Mouse (Mus musculus) adrenal gland, postnatal 25 days (tissue): ENCODE measurements around the gene Ing1. TPM values are rescaled to one million over a fixed set of nuclear protein-coding genes. Genes with fewer than 3 reads are reported as not detected.
A peak's percentile ranks its signal among the peaks of the same experiment; 100 is the strongest.
"Not testable (repeated sequence)": the region's sequence is repeated elsewhere in the genome, so short reads cannot be mapped to it uniquely, and the experiment has no call there.

Source experiments
- DNase-seq: peaks from one replicate; pipeline ENCODE4 v3.0.0; 2021; ENCODE audit warnings: mixed read lengths
- total RNA-seq: library from RNA; stranded (reverse); gene quantifications from 2 replicates; pipeline ENCODE4 v1.2.3, GENCODE M21; 2021

Ing1 gene
- total RNA-seq, 1 experiment from 2014 or later, result 47.1 TPM

GRCm38 (mm10) chr8:11550281-11550948 is 5.0 kb upstream of the Ing1 start, which contains the start of gene Cars2:
Gene Cars2 (minus strand): TSS chr8:11550783.
- peak; percentile 93 for DNase-seq

- not testable (repeated sequence) for DNase-seq
These were observed 3.9 kb upstream of the Ing1 start for GRCm38 (mm10) chr8:11551497-11551896.

GRCm38 (mm10) chr8:11552390-11552789 is 3.0 kb upstream of the Ing1 start:
- DNase-seq, result no peak

- DNase-seq, result peak; percentile 98
These were observed 585 bp downstream of the Ing1 start for GRCm38 (mm10) chr8:11555720-11556591.

- DNase-seq, result peak; percentile 47
These were observed 1.5 kb downstream of the Ing1 start for GRCm38 (mm10) chr8:11556691-11557423.

- DNase-seq, result no peak
These were observed 2.0 kb downstream of the Ing1 start for GRCm38 (mm10) chr8:11557424-11557767.

- DNase-seq, result peak; percentile 96
These were observed 2.6 kb downstream of the Ing1 start for GRCm38 (mm10) chr8:11557768-11558629.

- DNase-seq, result no peak
These were observed 4.1 kb downstream of the Ing1 start for GRCm38 (mm10) chr8:11559511-11559910.

GRCm38 (mm10) chr8:11560220-11560619 is 4.8 kb downstream of the Ing1 start:
- DNase-seq, result no peak

- DNase-seq, result no peak
These were observed 8.9 kb downstream of the Ing1 start for GRCm38 (mm10) chr8:11564236-11564635.

- no peak for DNase-seq
These were observed 9.3 kb downstream of the Ing1 start for GRCm38 (mm10) chr8:11564721-11565120.

- not testable (repeated sequence) for DNase-seq
These were observed 12.8 kb downstream of the Ing1 start for GRCm38 (mm10) chr8:11568193-11568592.

- peak; percentile 31 for DNase-seq
These were observed 14.1 kb downstream of the Ing1 start for GRCm38 (mm10) chr8:11569260-11570097.

GRCm38 (mm10) chr8:11570742-11571141 is 15.4 kb downstream of the Ing1 start:
- DNase-seq, result no peak

- DNase-seq, result no peak
These were observed 16.6 kb downstream of the Ing1 start for GRCm38 (mm10) chr8:11571950-11572349.

GRCm38 (mm10) chr8:11572428-11572827 is 17.1 kb downstream of the Ing1 start:
- no peak for DNase-seq

GRCm38 (mm10) chr8:11574911-11575603 is 19.7 kb downstream of the Ing1 start:
- DNase-seq, result no peak

- no peak for DNase-seq
These were observed 20.4 kb downstream of the Ing1 start for GRCm38 (mm10) chr8:11575604-11576384.
